Mouse (Mus musculus) CD4-positive helper T cell, adult 2 months (primary cell): ENCODE data around the gene Litaf.

Experiments
- DNase-seq: peaks from one replicate; pipeline ENCODE4 v3.0.0-alpha.2; 2012; ENCODE audit warnings: low read depth, missing footprints, low spot score

Litaf gene

GRCm38 (mm10) chr16:10916271-10916670, 149.7 kb downstream of the Litaf start:
- DNase-seq = no peak

GRCm38 (mm10) chr16:10915066-10915465, 150.9 kb downstream of the Litaf start:
- DNase-seq = no peak

DNA sequence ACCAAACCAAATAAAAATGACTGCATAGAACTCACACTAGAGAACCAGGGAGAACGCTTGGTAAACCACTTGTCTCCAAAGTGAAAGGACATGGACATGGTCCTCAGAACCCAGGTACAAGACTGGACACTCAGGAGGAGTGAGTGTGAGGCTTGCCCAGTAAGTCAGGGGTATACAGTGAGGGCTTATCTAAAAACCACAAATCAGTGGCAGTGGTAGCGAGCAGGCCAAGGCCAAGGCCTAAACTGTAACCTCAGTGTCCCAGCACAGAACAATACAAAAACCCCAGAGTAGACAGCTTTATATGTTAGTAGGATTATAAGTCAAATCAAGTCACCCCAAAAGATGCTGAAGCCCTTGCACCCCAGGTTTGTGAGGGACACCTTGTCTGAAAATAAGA, 154.9 kb downstream of the Litaf start:
- no peak for DNase-seq

- no peak for DNase-seq
Observed at GRCm38 (mm10) chr16:10910541-10910940, 155.4 kb downstream of the Litaf start.
